Mouse (Mus musculus) heart, postnatal 0 days (tissue): Measurements from ENCODE around the gene Gnao1.

Experiments
- CTCF ChIP-seq: IDR thresholded peaks from 2 replicates; pipeline ENCODE4 v1.5.1; 2016; ENCODE audit warnings: antibody characterized with exemption, control low read depth, low read depth
- EP300 ChIP-seq: IDR thresholded peaks from 2 replicates; pipeline ENCODE4 v1.6.1; 2016; ENCODE audit warnings: antibody characterized with exemption, low read depth

GRCm38 (mm10) chr8:93855272-93855671, 45.5 kb downstream of the Gnao1 start:
- TF ChIP-seq CTCF (no peak), EP300 (no peak)
